Mouse (Mus musculus): ENCODE results near the gene Nrxn3. TPM values are rescaled to one million over a fixed set of nuclear protein-coding genes. Genes with fewer than 3 reads are reported as not detected.

Gene Nrxn3
- polyA plus RNA-seq, 1 experiment from 2014 or later = 4.8 TPM

DNA sequence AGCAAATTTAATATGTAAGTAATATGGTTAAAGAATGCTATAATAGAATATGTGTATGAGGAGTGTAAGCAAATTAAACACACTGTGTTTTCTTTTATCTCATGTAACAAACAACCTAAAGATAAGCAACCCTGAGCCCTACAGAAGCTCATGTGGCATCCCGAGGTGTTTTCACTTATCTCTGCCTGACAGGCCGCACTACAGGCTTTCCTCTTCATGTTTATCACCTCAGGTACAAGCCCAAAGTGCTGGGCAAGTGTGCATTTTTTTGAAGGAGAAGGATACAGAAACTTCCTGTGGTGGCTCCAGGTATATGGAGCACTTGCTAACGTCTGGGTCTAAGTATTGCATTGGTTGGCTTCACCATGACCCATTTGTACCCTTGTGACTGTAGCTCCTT, 998.3 kb downstream of the Nrxn3 start:
- WGBS = 22% methylated on average over 3 of the region's 3 CpGs
- DNase-seq (ENCODE audit: low spot score) = peak; percentile 73
- Histone ChIP-seq H3K36me3 (no peaks in the 10 kb centered on the region), H3K27ac (no peak overlapping the region), H3K9me3 (no peaks in the 10 kb centered on the region), H3K4me3 (no peak overlapping the region), H3K27me3 (ENCODE audit: insufficient read depth, poor library complexity, severe bottlenecking) (no peaks in the 10 kb centered on the region), H3K4me1 (no peaks in the 10 kb centered on the region; the same call in 1 of the 2 replicates)

DNA sequence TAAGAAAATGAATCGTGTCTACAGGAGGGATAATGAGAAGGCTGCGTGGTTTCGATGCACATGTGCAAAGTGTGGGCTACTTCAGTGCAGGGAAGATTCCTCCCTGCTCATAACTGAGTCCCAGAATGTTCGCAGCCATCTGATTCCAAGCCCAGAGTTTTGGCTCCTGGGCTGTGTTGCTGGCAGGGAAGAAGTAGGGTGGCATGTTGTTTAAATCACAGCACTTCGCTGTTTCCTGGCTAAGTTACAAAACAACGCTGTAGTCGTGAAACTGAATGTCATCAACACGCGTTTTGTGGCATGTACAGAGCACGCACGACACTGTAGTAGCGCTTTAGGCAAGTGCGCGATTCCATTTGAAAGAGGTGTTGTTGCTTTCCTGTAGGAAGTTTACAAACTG, 999.8 kb downstream of the Nrxn3 start:
- no peak overlapping the region for H3K4me3 ChIP-seq
- H3K27me3 ChIP-seq (ENCODE audit: insufficient read depth, poor library complexity, severe bottlenecking) = no peaks in the 10 kb centered on the region
- WGBS = 86% methylated on average over 14 of the region's 14 CpGs
- H3K4me1 ChIP-seq = no peaks in the 10 kb centered on the region; the same call in 1 of the 2 replicates
- H3K27ac ChIP-seq = no peak overlapping the region
- no peaks in the 10 kb centered on the region for H3K36me3 ChIP-seq
- DNase-seq (ENCODE audit: low spot score) = no peak
- no peaks in the 10 kb centered on the region for H3K9me3 ChIP-seq

DNA sequence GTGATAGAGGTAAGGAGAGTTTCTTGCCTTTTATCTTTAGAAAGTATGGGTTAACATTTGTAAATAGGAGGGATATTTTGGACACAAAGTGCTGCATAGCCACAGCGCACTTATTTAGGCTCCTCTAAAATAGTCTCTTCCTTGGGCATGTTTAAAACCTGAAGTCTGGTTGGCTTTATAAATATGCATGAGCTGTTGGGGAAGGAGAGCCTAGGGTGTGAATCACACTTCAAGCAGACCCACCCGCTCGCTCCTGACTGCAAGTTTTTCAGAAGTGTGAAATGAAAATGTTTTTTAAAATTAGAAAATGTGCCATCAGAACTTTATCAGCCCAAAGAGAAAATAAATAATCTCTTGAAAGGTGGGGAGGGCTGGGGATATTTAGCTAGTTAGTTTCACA, 1001.4 kb downstream of the Nrxn3 start:
- H3K4me1 ChIP-seq = no peaks in the 10 kb centered on the region; the same call in 1 of the 2 replicates
- H3K9me3 ChIP-seq = no peaks in the 10 kb centered on the region
- H3K4me3 ChIP-seq = no peak overlapping the region
- no peaks in the 10 kb centered on the region for H3K27me3 ChIP-seq (ENCODE audit: insufficient read depth, poor library complexity, severe bottlenecking)
- no peaks in the 10 kb centered on the region for H3K36me3 ChIP-seq
- no peak for DNase-seq (ENCODE audit: low spot score)
- 44% methylated on average over 3 of the region's 3 CpGs for WGBS
- H3K27ac ChIP-seq = no peak overlapping the region

- Histone ChIP-seq H3K4me1 (no peaks in the 10 kb centered on the region), H3K36me3 (no peaks in the 10 kb centered on the region)
- WGBS = 58% methylated on average over 1 of the region's 1 CpGs
These were observed 1019.6 kb downstream of the Nrxn3 start for GRCm38 (mm10) chr12:89742326-89742725.

DNA sequence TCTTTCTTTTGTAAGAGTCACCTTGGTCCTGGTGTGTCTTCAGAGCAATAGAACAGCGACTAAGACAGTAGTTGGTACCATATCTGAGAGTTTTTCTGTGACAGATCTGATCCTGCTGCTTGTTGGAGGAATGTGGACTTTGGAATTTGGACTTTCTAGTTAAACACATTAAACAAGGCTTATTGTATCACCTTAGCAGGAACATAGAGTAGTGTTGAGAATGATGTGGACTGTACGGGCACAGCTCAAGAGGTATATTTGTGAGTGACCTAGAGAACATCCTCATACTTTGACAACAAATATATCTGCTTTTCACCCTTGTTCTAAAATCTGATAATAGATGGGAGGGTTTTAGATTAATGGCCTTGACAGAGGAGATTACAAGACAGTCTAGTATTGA, 1020.1 kb downstream of the Nrxn3 start:
- no peaks in the 10 kb centered on the region for H3K27me3 ChIP-seq (ENCODE audit: insufficient read depth, poor library complexity, severe bottlenecking)
- H3K27ac ChIP-seq = no peak overlapping the region
- H3K9me3 ChIP-seq = no peaks in the 10 kb centered on the region
- H3K4me1 ChIP-seq = no peaks in the 10 kb centered on the region
- WGBS = 89% methylated on average over 2 of the region's 2 CpGs
- no peak for DNase-seq (ENCODE audit: low spot score)
- no peaks in the 10 kb centered on the region for H3K36me3 ChIP-seq
- no peak overlapping the region for H3K4me3 ChIP-seq

More at GRCm38 (mm10) chr12:89742326-89742725, 1019.6 kb downstream of the Nrxn3 start:
- Histone ChIP-seq H3K4me3 (no peak overlapping the region), H3K9me3 (no peaks in the 10 kb centered on the region), H3K27ac (no peak overlapping the region), H3K27me3 (ENCODE audit: insufficient read depth, poor library complexity, severe bottlenecking) (no peaks in the 10 kb centered on the region)
- DNase-seq (ENCODE audit: low spot score) = no peak

- WGBS = 28% methylated on average over 10 of the region's 10 CpGs
- DNase-seq (ENCODE audit: low spot score) = no peak
- Histone ChIP-seq H3K27ac (no peak overlapping the region), H3K4me1 (0 out of 2 replicates have a peak, but pooled peaks cover 3% of the 10 kb centered on the region), H3K27me3 (ENCODE audit: insufficient read depth, poor library complexity, severe bottlenecking) (no peaks in the 10 kb centered on the region), H3K4me3 (no peak overlapping the region), H3K36me3 (no peaks in the 10 kb centered on the region), H3K9me3 (no peaks in the 10 kb centered on the region)
These were observed 1041.8 kb downstream of the Nrxn3 start for GRCm38 (mm10) chr12:89764191-89765082.

GRCm38 (mm10) chr12:89765179-89765578, 1042.5 kb downstream of the Nrxn3 start:
- 68% methylated on average over 2 of the region's 2 CpGs for WGBS
- Histone ChIP-seq H3K4me1 (0 out of 2 replicates have a peak, but pooled peaks cover 3% of the 10 kb centered on the region), H3K9me3 (no peaks in the 10 kb centered on the region), H3K4me3 (no peak overlapping the region), H3K27me3 (ENCODE audit: insufficient read depth, poor library complexity, severe bottlenecking) (no peaks in the 10 kb centered on the region), H3K27ac (no peak overlapping the region), H3K36me3 (no peaks in the 10 kb centered on the region)
- no peak for DNase-seq (ENCODE audit: low spot score)

DNA sequence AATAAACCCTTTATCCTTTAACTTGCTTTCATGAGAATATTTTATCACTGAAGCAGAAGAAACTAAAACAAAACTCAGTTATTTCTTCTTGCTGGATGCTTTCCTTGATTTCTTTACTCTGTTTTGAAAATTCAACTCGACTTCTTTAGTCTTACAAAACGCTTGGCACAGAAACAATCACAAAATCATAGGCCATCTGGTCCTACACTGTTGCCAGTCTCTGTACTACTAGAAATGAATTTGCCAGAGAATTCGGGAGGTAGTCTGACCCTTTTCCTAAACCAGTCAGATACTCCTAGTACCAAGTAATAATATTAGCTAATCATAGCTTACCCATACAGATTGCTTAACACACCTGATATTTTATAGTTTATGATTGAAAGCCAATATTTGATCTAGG, 1066.1 kb downstream of the Nrxn3 start:
- DNase-seq (ENCODE audit: low spot score) = no peak
- no peaks in the 10 kb centered on the region for H3K4me1 ChIP-seq
- H3K27ac ChIP-seq = no peak overlapping the region
- WGBS = 77% methylated on average over 3 of the region's 3 CpGs
- H3K9me3 ChIP-seq = no peaks in the 10 kb centered on the region
- no peak overlapping the region for H3K4me3 ChIP-seq
- H3K36me3 ChIP-seq = no peaks in the 10 kb centered on the region
- no peaks in the 10 kb centered on the region for H3K27me3 ChIP-seq (ENCODE audit: insufficient read depth, poor library complexity, severe bottlenecking)

GRCm38 (mm10) chr12:89789981-89790380, 1067.3 kb downstream of the Nrxn3 start:
- Histone ChIP-seq H3K36me3 (no peaks in the 10 kb centered on the region), H3K4me1 (no peaks in the 10 kb centered on the region), H3K4me3 (no peak overlapping the region), H3K9me3 (no peaks in the 10 kb centered on the region), H3K27me3 (ENCODE audit: insufficient read depth, poor library complexity, severe bottlenecking) (no peaks in the 10 kb centered on the region), H3K27ac (no peak overlapping the region)
- WGBS = 77% methylated on average over 1 of the region's 1 CpGs
- DNase-seq (ENCODE audit: low spot score) = no peak

DNA sequence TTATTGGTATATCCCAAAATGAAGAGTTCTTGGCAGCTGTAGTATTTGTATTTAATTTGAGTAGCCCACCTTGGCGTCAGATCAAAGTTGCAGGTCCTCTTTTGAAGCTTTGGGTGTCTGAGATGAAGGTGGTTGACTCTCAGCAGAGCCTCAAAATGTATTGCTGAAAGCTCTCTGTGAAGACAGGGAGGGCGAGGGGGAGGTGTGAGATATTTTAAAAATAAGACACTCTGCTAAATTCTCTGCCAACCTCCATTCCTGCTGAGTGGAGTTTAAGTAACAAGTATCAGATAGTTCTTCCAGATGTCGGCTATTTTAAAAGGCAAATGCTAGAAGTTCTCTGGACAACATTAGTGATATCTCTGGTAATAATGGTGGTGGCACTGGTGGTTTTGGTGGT, 1069.2 kb downstream of the Nrxn3 start:
- Histone ChIP-seq H3K9me3 (no peaks in the 10 kb centered on the region), H3K27ac (no peak overlapping the region), H3K27me3 (ENCODE audit: insufficient read depth, poor library complexity, severe bottlenecking) (no peaks in the 10 kb centered on the region), H3K36me3 (no peaks in the 10 kb centered on the region), H3K4me3 (no peak overlapping the region), H3K4me1 (no peaks in the 10 kb centered on the region)
- no peak for DNase-seq (ENCODE audit: low spot score)
- WGBS = 71% methylated on average over 3 of the region's 3 CpGs

DNA sequence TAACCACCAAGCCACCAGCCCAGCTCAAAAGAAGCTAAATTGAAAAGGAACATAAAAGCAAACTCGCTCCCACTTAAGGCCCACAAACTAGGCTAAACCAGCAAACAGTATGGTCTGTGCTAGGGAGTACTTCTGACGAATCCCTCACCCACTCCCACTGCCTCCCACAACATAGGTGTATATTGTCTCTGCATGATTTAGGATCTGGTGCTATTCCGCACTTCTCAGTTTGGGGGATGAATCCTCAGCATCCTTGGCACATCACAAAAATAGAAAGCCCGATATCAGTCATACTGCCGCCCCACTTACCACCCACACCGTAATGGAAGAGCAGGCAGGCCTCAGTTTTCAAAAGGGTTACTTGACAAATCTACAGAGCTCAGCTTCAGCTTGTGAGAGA, 1072.1 kb downstream of the Nrxn3 start:
- DNase-seq (ENCODE audit: low spot score) = no peak
- Histone ChIP-seq H3K36me3 (no peaks in the 10 kb centered on the region), H3K4me3 (no peak overlapping the region), H3K4me1 (no peaks in the 10 kb centered on the region), H3K27me3 (ENCODE audit: insufficient read depth, poor library complexity, severe bottlenecking) (no peaks in the 10 kb centered on the region), H3K27ac (no peak overlapping the region), H3K9me3 (no peaks in the 10 kb centered on the region)
- WGBS = 76% methylated on average over 6 of the region's 6 CpGs

- no peak overlapping the region for H3K27ac ChIP-seq
- H3K4me3 ChIP-seq = no peak overlapping the region
- H3K27me3 ChIP-seq (ENCODE audit: insufficient read depth, poor library complexity, severe bottlenecking) = peaks cover 1% of the 10 kb centered on the region
- peaks cover 6% of the 10 kb centered on the region; the same call in 1 of the 2 replicates for H3K4me1 ChIP-seq
- no peak for DNase-seq (ENCODE audit: low spot score)
- WGBS = 73% methylated on average over 3 of the region's 3 CpGs
- H3K36me3 ChIP-seq = no peaks in the 10 kb centered on the region
- H3K9me3 ChIP-seq = no peaks in the 10 kb centered on the region
These were observed 1085.5 kb downstream of the Nrxn3 start for GRCm38 (mm10) chr12:89808217-89808616.

DNA sequence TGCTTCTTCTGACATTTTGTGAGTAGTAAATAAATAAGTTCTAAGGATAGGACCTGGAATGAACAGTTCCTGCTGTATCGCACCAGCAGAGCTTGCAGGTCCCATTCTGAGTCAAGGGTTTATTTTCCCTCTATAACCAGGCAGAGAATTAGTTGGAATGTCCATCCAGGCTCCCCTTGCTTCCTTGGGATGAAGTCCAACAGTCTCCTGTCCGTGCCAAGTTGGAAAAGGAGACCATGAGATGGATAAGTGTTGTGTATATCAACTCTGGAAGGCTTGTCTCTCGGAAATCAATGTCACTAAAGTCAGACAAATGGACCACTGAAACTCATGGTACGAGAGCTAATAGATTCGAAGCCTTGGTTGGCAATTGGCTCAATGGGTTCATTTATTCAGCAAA, 1087.5 kb downstream of the Nrxn3 start:
- peaks cover 16% of the 10 kb centered on the region for H3K27me3 ChIP-seq (ENCODE audit: insufficient read depth, poor library complexity, severe bottlenecking)
- H3K4me1 ChIP-seq = peaks cover 6% of the 10 kb centered on the region; the same call in 1 of the 2 replicates
- H3K4me3 ChIP-seq = no peak overlapping the region
- H3K36me3 ChIP-seq = no peaks in the 10 kb centered on the region
- H3K9me3 ChIP-seq = no peaks in the 10 kb centered on the region
- DNase-seq (ENCODE audit: low spot score) = no peak
- 76% methylated on average over 5 of the region's 5 CpGs for WGBS
- H3K27ac ChIP-seq = no peak overlapping the region
